Mouse (Mus musculus) cerebellum, adult 11 months (tissue): ENCODE measurements around the gene Iapp.
"Not testable (repeated sequence)": the region's sequence is repeated elsewhere in the genome, so short reads cannot be mapped to it uniquely, and the experiment has no call there.

Experiments
- DNase-seq: peaks from one replicate; pipeline ENCODE4 v3.0.0; 2022

The Iapp gene

DNA sequence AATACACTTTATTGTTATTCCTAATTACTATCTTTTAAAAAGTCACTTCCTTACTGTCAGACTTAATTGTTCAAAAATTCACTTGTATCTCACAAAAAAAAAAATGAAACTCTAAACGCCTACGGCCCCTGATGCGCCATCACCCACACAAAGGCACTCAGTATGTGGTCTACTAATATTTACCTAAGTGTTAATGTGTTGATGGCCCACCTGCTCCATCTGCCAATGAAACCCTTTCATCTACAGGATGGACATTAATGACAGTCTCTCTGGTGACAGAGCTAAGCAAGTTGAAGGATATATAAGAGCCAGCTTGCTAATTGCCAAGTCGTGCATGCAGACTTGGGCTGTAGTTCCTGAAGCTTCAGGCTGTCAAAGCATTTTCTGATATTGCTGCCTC, at the start of gene Iapp:
Gene Iapp (plus strand): TSS at position 326 of the 400 bp plus-strand sequence.
- DNase-seq = no peak

DNA sequence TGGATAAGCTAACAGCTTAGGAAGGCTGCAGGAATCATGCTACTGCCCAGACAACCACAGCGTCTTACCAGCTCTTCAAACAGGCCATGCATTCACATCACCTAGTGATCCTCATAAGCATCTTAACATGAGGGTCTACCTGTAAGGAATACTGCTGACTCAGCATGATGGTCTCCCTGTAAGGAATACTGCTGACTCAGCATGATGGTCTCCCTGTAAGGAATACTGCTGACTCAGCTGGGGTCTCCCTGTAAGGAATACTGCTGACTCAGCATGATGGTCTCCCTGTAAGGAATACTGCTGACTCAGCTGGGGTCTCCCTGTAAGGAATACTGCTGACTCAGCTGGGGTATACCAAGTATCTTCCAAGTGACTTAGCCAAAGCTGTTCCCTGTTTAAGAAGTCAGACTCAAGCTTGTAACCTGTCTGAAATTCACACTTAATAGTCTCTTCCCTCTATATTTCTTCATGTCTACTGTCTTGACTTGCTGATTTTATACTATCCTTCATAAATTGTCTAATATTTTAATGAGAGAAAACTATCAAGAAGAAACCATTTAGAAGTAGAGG, 47.4 kb upstream of the Iapp start:
- DNase-seq = not testable (repeated sequence)

DNA sequence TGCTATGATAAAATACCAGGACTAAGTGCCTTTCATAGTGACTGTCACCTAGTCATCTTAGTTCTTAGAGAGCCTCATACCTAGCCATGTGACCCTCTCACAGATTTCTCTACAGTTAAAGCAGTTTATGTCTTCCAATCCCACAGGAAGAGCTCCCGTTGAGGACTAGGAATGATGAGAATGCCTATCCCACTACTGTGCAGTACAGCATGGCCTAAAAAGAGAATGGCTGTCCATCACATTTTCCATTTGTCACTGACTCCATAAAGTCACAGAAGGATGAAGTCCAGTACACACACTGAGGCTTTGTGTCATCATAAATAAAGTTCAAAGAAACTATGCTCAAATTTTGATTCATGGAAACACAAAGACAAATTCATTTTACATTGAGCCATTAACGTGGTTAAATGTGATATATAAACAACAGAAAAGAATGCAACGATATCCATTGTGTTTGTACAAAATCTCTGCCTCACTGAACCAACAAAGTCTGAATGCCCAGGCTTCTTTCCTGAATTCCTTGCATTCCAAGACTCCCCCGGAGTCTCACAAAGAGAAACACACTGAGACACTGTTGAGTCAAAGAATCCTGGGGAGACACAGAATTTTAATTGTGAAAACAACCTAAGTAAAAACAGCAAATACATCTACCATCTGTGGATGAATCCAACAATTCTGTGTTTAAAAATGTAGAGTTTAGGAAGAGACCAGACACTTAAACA, 22.3 kb upstream of the Iapp start:
- DNase-seq = no peak

DNA sequence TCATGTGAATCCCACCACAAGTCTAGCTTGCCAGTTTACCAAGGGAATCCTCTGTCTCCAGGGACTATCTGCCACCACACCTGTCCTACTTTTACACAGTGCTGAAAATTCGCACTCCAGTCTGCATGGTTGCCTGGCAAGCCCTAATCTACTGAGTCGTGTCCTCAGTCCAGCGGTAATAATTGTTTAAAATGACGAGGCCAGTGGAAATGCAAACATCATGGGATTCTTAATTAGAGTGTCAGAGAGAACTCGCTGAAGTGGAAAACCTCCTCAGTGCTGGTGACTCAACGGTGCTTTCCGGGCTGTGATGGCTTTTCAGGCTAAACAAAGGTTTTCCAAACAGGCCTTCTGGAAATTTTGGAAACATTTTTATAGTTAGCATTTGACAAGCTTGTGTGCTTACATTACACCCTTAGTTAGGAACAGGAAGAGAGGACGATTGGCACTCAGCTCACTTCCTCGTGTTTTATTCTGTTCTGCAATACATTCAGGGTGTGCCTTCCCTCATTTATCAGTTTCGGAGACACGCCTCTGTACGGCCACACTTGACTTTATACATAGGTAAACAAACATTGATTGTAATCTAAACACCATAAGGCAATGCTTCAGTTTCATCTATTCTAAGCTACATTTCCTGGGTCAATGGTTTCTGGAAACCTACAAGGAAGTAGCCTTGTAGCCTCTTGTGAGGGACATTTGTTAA, 8.7 kb upstream of the Iapp start:
- DNase-seq = no peak

DNA sequence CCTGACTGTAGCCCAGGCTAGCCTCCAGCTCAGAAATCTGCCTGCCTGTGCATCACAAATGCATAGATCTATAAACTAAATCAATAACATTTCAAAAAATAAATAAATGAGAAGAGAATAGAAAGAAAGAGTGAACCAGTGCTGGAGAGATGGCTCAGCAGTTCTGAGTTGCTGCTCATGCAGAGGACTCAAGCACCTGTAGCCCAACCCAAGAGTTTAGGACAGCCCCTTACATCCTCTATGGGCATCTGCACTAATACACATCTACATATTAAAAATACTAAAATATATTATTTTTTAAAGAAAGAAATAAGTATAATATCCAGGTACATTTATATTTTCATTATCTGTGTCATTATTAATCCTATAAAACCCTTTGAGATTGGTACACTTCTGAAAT, 6.9 kb downstream of the Iapp start:
- no peak for DNase-seq

DNA sequence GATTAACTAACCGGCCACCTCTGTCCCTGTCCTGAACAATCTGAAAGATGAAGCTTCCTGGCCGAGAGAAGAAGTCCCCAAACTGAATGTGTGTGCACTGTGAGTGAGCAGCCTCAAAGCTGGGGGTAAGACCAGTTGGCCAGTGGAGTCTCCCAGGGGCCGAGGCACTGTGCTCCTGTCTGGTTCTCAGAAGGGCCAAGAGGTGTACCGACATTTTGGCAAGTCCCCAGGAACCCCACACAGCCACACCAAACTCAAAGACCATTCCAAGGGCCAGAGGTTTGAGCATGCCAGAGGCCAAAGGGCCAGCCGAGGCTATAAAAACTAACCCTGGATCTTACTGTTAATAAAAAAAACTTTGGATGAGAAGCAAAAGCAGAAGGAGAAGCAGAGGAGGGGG, 16.1 kb downstream of the Iapp start:
- no peak for DNase-seq

DNA sequence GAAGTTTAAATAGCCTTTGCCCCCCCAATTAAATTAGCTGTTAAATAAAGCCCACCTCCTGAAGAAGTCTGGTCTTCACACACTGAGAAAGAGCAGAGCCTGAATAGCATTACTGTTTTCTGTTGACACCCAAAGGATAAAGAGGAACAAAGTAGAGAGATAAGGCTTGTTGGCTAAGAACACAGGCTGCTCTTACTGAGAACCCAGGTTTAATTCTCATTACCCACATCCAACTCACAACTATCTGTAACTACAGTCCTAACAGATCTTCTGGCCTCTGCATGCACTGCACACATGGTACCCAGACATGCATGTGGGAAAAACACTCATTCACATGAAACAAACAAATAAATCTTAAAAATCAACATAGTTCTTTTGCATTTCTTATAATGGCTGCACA, 18.9 kb downstream of the Iapp start:
- no peak for DNase-seq

DNA sequence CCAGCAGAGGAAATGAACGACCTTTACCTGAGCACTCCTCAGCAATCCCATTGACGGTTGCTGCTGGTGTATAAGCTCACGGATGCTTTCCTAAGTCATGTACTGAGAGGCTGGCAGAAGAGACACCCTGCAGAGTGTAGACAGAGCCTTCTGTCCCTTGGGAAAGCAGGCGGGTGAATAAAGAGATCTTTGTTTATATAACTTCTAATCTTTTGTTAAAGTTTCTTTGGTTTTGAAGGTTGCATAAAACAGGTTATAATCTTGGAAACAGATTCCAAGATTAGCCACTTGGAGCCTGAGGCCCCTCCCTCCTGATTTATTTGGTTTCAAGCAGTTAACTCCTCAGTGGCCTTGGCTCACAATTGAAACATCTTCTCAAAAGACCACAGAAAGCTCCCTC, 24.7 kb downstream of the Iapp start, which contains the start of gene Slco1a5:
Gene Slco1a5 (minus strand): TSS at position 101 of the 400 bp plus-strand sequence.
- no peak for DNase-seq

DNA sequence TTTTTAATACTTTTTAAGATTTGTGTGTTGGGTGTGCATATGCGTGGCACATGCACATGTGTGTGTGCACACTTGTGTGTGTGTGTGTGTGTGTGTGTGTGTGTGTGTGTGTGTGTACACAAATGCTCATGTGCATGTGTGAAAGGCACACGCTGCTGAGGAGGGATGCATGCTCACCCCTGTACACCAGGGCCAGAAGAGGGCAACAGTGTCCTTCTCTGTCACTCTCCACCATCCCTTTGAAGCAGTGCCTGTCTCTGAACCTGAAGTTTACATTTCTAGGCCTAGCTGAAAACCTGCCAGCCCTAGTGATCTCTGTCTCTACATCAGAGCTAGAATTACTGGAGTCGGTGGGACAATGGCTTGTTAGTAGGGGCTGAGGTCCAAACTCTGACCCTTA, 28.4 kb downstream of the Iapp start:
- no peak for DNase-seq

DNA sequence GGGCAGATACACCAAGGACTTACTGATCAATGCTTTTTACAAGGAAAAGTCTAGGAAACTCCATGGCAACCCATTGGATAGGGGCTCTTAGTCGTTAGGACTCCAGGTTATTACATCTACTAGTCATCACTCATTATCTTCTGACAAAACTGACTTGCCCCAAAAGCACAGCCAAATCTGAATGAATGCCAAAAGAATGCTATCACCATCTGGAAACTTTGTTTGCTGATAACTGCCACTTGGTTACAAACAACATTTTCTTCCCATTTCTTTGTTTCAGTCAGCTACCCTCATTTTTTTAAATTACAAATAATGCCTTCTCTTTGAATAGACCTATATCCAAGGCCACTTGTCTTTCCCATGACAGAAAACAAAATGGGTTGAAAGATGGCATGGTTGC, 31.0 kb downstream of the Iapp start:
- DNase-seq = no peak

DNA sequence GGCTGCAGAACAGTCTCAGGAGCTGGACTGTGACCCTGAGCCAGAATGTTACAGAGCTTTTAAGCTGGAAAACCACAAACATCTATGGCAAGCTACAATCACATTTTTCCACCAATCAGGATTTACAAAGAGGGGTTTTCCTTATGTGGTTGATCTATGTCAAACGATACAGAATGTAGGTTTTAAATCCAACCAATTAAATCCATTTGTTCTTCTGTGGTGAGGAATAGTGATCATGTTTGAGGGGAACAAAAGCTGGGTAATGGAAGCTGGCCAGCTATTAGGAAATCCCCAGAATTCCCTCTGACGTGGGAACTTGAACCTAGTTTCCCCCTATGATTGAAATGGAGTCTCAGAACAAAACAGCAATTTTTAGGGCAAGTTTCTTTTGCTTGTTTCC, 40.7 kb downstream of the Iapp start:
- no peak for DNase-seq

DNA sequence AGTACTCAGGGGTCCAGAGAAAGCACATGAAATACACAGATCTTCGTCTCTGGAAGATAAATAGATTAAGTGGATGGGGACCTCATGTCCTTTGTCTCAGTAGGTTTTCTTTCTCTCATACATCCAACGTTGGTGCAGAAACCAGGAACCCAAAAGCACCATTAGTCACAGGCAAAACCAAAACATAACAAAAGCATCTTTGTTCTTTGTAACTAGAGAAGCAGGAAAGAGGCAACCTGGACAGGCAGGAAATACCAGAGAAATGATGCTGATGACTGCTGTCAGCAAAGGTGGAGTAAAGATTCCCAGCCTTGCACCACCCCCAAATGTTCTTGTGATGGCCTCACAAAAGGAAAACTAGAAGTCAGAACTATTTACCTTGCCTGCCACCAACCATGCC, 41.4 kb downstream of the Iapp start:
- no peak for DNase-seq

DNA sequence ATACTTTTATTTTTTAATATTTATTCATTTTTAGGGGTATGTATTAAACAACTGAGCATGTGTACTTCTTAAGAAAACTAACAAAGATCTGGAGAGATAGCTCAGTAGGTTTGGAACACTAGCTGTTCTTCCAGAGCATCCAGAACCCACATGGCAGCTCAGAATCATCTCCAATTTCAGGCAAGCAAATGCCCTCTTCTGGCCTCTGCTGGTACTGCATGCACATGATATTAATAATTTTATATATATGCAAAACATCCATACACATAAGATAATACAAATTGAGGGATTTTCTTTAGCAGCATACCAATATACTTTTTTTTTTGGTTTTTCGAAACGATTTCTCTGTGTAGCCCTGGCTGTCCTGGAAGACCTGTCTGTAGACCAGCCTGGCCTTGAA, 45.3 kb downstream of the Iapp start:
- no peak for DNase-seq

DNA sequence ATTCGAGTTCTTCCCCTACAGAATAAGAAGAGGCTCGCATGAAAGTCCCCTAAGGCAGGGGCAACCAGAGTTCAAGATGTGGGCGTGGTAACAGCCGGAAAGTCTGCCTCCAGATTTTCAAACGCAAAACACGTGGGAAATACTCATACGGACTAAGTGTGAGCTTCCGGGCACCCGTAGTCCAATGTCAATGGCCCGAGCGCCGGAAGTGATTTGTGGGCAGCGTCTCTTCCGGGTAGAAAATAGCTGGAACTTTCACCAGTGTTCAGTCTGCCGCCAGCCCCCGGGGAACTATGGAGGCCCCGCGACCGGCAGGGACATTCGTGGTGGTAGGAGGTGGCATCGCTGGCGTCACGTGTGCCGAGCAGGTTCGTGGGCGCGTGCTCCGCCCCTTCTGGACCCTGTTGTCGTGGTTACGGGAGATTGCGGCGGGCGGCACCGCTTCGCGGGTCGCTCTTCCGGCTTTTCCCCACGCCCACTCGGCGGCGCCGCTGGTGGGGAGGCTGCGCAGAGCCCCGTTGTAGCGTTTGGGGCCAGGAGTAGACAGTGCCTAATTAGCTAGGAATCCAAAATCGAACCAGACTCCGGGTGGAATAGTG, 47.3 kb downstream of the Iapp start, which contains the start of gene Pyroxd1:
Gene Pyroxd1 (plus strand): TSS at position 215 of the 599 bp plus-strand sequence.
- peak; percentile 71 for DNase-seq

DNA sequence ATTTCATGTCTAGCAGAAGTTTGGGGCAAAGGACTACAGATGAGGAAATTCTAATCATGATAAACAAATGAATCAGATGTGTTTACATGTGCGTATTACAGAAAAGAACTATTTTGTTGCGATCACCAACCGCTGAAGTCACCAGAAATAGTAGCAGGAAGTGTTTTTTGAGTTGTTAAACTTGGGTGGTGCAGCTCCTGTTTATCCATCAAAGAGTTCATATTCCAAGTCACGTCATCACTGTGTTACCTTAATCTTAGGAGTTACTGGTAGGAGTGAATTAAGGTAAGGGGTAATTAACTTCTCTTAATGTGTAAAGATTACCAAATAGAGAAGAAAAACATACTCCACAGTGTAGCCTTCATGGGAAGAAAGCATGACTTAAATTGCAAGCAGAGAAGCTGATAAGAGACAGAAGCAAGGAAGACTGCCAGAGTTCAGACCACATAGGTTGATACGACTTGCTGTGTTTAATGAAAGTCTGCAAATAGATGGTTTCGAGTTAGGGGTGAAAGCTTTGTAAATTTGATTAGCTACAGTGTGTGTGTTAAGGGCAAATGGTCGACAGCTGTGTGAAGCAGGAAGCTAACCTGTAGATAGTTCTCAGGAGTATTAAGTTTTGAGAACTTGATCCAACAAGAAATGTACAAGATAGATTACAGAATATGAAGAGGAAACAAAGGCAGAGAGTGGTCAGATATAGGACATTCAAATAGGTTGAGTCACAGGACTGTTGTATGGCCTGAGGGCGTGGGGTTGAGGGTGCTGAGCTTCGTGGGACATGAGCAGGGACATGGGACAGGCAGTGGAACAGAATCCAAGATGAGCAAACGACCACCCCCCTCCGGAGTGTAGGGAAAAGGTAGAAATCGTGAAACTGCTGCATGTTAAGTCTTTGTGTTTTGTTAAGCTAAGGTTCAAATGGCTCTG, 48.2 kb downstream of the Iapp start:
- no peak for DNase-seq

DNA sequence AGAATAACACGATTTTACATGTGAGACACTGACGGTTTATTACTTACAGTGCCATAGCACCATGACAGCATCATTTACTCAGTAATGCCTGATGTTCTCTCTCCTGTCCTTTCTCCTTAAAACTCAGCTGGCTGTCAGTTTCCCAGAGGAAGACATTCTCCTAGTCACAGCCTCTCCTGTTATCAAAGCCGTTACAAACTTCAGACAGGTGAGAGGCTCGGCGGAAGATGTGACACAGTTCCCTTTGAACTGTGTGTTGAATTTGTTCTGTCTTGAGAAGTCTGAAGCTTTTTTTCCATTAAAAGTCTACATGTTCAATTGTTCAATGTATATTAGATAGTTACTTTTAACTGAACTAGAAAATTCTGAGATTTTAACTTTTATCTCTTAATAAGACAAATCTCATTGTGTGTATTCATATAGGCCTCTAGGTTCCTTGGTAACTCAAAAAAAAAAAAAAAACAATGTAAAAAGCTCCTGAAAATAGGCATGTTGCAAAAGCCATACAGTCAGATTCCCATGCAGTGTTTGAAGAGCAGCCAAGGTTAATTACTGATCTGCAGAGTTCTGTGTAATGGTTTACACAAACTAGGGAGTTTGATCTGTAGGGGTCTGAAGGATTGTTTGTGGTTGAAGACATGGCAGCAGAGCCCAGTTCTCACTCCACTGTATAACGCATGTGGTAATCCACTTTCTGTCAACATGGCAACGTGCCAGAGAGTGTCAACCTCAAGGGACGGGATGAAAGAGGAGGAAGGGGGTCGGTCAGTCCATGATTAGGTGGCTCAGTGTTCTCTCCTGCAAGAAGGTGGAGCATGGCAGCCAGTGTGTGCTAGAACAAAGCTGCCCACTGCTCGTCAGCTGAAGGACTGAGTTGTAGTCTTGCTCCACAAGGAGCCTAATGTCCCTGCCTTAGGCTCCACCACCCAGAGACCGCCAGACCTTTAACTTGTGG, 49.5 kb downstream of the Iapp start:
- DNase-seq = no peak

DNA sequence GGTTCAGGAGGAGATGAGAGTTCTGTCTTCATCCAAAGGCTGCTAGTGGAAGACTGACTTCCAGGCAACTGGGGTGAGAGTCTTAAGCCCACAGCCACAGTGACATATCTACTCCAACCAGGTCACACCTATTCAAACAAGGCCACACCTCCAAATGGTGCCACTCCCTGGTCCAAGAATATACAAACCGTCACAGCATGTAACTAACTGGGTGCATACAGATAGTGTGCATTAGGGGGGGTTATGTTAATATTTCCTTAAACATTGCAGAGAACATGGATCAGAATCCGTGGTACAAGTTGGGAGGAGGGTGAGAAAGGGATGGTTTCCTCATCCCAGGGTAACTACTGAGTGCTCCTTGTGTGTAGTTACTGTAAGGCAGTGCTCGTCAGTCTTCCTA, 53.9 kb downstream of the Iapp start:
- not testable (repeated sequence) for DNase-seq
